Mouse (Mus musculus) midbrain, embryonic 13.5 days (tissue): Measurements from ENCODE around the gene Kcnv2. TPM values are rescaled to one million over a fixed set of nuclear protein-coding genes. Genes with fewer than 3 reads are reported as not detected.

Source experiments
- ATAC-seq: fragments of 200-750 bp; cut with Nextera tagmentation; 2 replicates; pipeline ENCODE4 v1.8.0; 2017; ENCODE audit warnings: mild to moderate bottlenecking, moderate TSS enrichment, moderate library complexity
- H3K27ac ChIP-seq: fragments of 300-500 bp; sonication (generic); 2 replicates; pipeline ENCODE4 v1.5.1; 2015; ENCODE audit warnings: inconsistent platforms, mild to moderate bottlenecking, moderate library complexity
- H3K27me3 ChIP-seq: fragments of 300-500 bp; sonication (generic); 2 replicates; pipeline ENCODE4 v1.6.1; 2015; ENCODE audit warnings: mild to moderate bottlenecking, inconsistent platforms
- H3K36me3 ChIP-seq: fragments of 300-500 bp; sonication (generic); 2 replicates; pipeline ENCODE4 v1.6.1; 2015; ENCODE audit warnings: mild to moderate bottlenecking, inconsistent platforms
- H3K4me1 ChIP-seq: fragments of 300-500 bp; sonication (generic); replicated peaks from 2 replicates; pipeline ENCODE4 v1.6.1; 2015; ENCODE audit warnings: inconsistent platforms
- H3K4me2 ChIP-seq: fragments of 300-500 bp; sonication (generic); replicated peaks from 2 replicates; pipeline ENCODE4 v1.6.1; 2015; ENCODE audit warnings: moderate library complexity, mild to moderate bottlenecking, inconsistent platforms
- H3K4me3 ChIP-seq: fragments of 300-500 bp; sonication (generic); replicated peaks from 2 replicates; pipeline ENCODE4 v1.5.1; 2015; ENCODE audit warnings: mild to moderate bottlenecking, inconsistent platforms
- H3K9ac ChIP-seq: fragments of 300-500 bp; sonication (generic); replicated peaks from 2 replicates; pipeline ENCODE4 v1.6.1; 2015; ENCODE audit warnings: mild to moderate bottlenecking, inconsistent platforms
- H3K9me3 ChIP-seq: fragments of 300-500 bp; sonication (generic); 2 replicates; pipeline ENCODE4 v1.6.1; 2016; ENCODE audit warnings: mild to moderate bottlenecking, inconsistent platforms
- WGBS: fragments of 180-500 bp; shearing (Covaris S2); methylation state at CpG from one replicate; pipeline ENCODE4 v1.1.7; 2015; 5-methylcytosine and 5-hydroxymethylcytosine counted together
- polyA plus RNA-seq: library from polyadenylated mRNA; unstranded; fragments of >200 nt; fragmentation: Nextera tagmentation; extraction: Ambion mirVana; gene quantifications from 2 replicates; pipeline ENCODE4 v1.2.1, GENCODE M21; 2015

The Kcnv2 gene
- 0.04 TPM in 1 of 2 replicates, not detected in the other for polyA plus RNA-seq

DNA sequence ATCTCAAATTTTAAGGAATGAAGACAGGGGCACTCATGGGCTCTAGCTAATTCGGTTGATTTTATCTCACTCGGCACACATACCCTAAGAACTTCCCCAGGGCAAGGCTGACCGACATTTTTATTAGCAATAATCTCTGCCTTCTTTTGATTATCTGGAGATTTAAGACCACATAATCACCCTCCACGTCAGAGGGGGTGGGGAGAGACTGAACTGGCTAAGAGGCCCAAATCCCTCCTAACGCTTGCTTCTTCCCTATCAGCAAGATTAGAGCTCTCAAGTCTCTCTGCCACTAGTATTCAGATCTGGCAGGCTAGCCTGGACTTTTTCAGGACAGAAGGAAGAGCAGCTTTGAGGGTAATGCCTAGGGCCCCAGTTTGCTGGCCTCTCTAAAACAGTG is at the start of gene Kcnv2:
Kcnv2 (plus strand) TSS at position 308 of the 400 bp plus-strand sequence.
- no peaks in the 10 kb centered on the region for H3K36me3 ChIP-seq
- no peak for ATAC-seq
- H3K27me3 ChIP-seq, result no peaks in the 10 kb centered on the region
- no peaks in the 10 kb centered on the region for H3K9me3 ChIP-seq
- no peak within 1 kb of the TSS for H3K4me2 ChIP-seq
- 41% methylated on average over 5 of the region's 5 CpGs for WGBS
- H3K27ac ChIP-seq, result no peak within 1 kb of the TSS
- H3K4me3 ChIP-seq, result no peak within 1 kb of the TSS
- 0 out of 2 replicates have a peak, but pooled peaks cover 4% of the 10 kb centered on the region for H3K4me1 ChIP-seq
- no peak within 1 kb of the TSS for H3K9ac ChIP-seq

DNA sequence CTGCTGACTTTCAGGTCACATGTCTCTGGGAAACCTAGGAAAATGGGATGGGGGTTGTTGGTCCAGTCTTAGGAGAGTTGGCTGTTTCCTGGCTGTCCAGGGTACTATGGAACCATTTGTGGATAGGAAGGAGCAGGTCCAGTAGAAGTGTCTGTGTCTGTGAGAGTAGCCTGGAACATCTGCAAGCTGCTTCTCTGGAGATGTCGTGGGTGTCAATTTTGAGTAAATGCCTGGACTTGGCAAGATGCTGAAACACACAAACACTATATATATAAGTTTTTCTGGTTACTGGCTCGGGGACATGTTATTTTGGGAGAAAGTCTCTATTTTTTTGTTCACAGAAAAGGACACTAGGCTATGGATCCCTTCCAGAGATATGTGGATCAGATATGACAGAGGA is 49.0 kb upstream of the Kcnv2 start:
- Histone ChIP-seq H3K27ac (no peak overlapping the region), H3K9ac (no peak overlapping the region), H3K27me3 (no peaks in the 10 kb centered on the region), H3K9me3 (no peaks in the 10 kb centered on the region), H3K4me1 (no peaks in the 10 kb centered on the region), H3K4me2 (no peak overlapping the region), H3K4me3 (no peak overlapping the region), H3K36me3 (no peaks in the 10 kb centered on the region)
- ATAC-seq, result no peak
- 77% methylated on average over 2 of the region's 2 CpGs for WGBS

DNA sequence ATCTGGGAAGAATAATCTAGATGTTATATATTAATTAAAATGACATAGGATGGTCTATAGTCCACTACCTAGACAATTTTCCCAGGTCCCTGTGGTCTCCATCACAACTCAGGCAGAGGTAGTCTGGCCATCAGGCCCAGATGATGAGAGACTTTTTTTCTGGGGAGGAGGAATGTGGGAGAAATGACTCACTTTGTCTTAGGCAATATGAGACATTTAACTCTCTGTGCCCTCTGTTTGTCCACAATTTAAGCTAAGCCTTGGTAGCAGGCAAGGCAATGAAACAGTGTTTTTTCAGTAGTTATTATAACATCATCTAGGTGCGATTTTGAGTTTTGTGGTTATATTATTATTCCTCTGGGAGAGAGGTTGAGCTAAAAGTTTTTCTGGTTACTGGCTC is 48.0 kb upstream of the Kcnv2 start:
- 91% methylated on average over 1 of the region's 1 CpGs for WGBS
- Histone ChIP-seq H3K27ac (no peak overlapping the region), H3K4me2 (no peak overlapping the region), H3K4me3 (no peak overlapping the region), H3K9ac (no peak overlapping the region), H3K36me3 (no peaks in the 10 kb centered on the region), H3K27me3 (no peaks in the 10 kb centered on the region), H3K9me3 (no peaks in the 10 kb centered on the region), H3K4me1 (no peaks in the 10 kb centered on the region)
- ATAC-seq, result no peak

DNA sequence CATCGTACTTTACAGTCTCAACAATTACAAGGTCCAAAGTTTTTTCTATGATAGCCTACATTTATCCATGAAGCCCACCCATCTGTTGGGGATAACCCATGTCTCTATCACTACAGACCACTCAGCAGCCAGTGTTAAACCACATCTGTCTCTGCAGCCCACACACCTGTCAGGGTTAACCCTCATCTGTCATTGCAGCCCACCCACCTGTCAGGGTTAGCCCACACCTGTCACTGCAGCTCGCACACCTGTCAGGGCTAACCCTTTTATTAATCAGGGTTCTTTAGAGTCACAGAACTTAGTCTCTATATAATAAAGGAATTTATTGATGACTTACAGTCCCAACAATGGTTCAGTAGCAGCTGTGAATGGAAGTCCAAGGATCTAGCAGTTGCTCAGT is 43.2 kb upstream of the Kcnv2 start:
- no peaks in the 10 kb centered on the region for H3K27me3 ChIP-seq

DNA sequence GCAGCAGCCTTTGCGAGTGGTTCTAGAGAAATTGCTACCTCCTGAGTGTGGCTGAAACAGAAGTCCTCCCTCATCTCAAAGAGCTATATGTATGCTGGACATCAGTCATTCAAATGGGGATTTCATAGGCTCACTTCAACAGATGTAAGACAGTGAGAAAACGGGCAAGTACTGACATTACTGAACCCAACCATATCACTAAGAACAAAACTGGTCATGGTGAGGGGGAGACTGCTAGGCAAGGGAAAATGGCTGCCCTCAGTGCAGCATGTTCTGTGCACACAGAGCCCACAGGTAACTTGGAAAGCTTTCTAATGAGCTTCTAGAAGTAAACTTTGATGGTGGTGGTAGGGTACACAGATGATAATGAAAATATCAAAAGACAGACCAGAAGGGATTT is 12.3 kb upstream of the Kcnv2 start:
- H3K36me3 ChIP-seq, result no peaks in the 10 kb centered on the region
- H3K4me1 ChIP-seq, result no peaks in the 10 kb centered on the region
- no peaks in the 10 kb centered on the region for H3K27me3 ChIP-seq
- 88% methylated on average over 2 of the region's 2 CpGs for WGBS
- no peak overlapping the region for H3K27ac ChIP-seq
- H3K9ac ChIP-seq, result no peak overlapping the region
- no peak overlapping the region for H3K4me3 ChIP-seq
- ATAC-seq, result no peak
- H3K9me3 ChIP-seq, result no peaks in the 10 kb centered on the region
- H3K4me2 ChIP-seq, result no peak overlapping the region

More for the DNA sequence above, 43.2 kb upstream of the Kcnv2 start:
- Histone ChIP-seq H3K9ac (no peak overlapping the region), H3K27ac (no peak overlapping the region), H3K4me3 (no peak overlapping the region), H3K4me2 (no peak overlapping the region), H3K36me3 (no peaks in the 10 kb centered on the region), H3K4me1 (no peaks in the 10 kb centered on the region), H3K9me3 (no peaks in the 10 kb centered on the region)
- WGBS, result 94% methylated on average over 2 of the region's 2 CpGs
- ATAC-seq, result no peak

DNA sequence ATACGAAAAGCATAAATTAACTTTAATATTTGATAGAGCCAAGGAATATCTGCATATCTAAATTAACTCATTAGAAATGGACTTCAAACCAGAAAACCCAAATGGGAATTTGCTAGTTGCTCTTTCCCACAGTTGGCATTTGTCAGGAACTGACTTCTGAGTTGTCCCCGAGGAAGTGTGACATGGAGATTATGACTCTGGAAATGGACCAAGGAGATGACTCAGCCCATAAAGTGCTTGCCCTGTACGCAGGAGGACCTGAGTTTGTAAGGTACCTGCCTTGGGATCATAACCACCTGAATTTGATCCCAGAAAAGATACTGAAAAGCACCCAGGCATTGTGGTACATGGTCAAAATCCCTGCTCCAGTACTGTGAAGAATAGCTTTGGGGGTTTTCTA is 11.1 kb upstream of the Kcnv2 start:
- H3K9me3 ChIP-seq, result no peaks in the 10 kb centered on the region
- no peaks in the 10 kb centered on the region for H3K4me1 ChIP-seq
- no peak overlapping the region for H3K4me3 ChIP-seq
- no peak for ATAC-seq
- H3K27me3 ChIP-seq, result no peaks in the 10 kb centered on the region
- no peaks in the 10 kb centered on the region for H3K36me3 ChIP-seq
- 93% methylated on average over 3 of the region's 3 CpGs for WGBS
- no peak overlapping the region for H3K4me2 ChIP-seq
- no peak overlapping the region for H3K9ac ChIP-seq
- no peak overlapping the region for H3K27ac ChIP-seq

DNA sequence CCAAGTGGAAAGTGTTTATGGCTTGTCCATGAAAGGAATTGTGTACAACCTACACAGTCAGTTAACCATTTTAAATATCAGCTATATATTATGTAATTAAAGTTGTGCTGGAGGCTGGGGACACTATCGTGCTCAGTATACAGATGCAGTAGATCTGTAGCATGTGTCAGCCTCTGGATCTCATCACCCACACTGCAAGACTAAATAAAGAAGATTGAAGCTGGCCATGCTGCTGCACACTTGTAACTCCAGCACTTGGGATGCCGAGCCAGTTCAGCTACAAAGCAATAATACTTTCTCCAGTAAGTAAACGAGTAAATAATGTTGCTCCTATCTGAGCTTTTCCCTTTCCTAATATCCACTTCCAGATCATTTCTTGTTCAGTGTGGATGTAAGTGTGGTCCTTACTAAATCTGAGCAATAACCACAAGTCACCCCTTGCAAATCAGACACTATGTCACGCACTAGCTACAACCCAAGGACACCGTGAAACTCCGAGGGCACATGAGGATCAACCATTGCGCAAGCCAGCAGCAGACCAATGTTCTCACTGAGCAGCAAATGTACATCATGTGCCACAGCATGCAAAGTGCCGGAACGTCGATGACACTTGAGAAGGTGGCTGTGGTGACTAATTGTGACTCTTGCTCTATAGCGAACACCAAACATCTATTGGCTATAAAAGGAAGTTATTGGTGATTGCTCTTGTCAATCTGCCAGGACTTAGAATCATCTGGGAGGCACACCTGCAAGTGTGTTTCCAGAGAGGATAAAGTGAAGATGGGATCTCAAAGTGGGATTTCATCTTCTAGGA is 9.9 kb upstream of the Kcnv2 start:
- no peaks in the 10 kb centered on the region for H3K27me3 ChIP-seq
- 93% methylated on average over 11 of the region's 11 CpGs for WGBS
- no peaks in the 10 kb centered on the region for H3K36me3 ChIP-seq
- no peak overlapping the region for H3K27ac ChIP-seq
- no peaks in the 10 kb centered on the region for H3K4me1 ChIP-seq
- no peak overlapping the region for H3K4me3 ChIP-seq
- H3K9me3 ChIP-seq, result no peaks in the 10 kb centered on the region
- H3K4me2 ChIP-seq, result no peak overlapping the region
- no peak overlapping the region for H3K9ac ChIP-seq
- no peak for ATAC-seq

DNA sequence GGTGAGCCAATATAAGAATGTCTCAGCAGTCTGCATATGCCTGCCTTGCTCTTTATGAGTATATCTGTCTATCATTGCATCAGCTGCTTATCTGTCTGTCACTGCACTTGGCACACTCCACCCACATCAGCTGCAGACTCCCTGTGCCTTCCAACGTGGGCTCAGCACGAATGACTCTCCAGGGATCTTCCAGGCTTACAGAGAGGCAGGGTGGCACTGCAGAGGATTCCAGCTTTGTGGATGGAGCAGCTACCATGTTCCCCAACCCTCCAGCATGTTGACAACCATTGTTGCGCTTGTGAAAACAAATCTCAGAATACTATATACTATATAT is 9.3 kb upstream of the Kcnv2 start:
- Histone ChIP-seq H3K36me3 (no peaks in the 10 kb centered on the region), H3K9ac (no peak overlapping the region), H3K27ac (no peak overlapping the region), H3K9me3 (no peaks in the 10 kb centered on the region), H3K4me2 (no peak overlapping the region), H3K4me3 (no peak overlapping the region), H3K4me1 (no peaks in the 10 kb centered on the region), H3K27me3 (no peaks in the 10 kb centered on the region)
- WGBS, result 69% methylated on average over 3 of the region's 3 CpGs
- no peak for ATAC-seq

DNA sequence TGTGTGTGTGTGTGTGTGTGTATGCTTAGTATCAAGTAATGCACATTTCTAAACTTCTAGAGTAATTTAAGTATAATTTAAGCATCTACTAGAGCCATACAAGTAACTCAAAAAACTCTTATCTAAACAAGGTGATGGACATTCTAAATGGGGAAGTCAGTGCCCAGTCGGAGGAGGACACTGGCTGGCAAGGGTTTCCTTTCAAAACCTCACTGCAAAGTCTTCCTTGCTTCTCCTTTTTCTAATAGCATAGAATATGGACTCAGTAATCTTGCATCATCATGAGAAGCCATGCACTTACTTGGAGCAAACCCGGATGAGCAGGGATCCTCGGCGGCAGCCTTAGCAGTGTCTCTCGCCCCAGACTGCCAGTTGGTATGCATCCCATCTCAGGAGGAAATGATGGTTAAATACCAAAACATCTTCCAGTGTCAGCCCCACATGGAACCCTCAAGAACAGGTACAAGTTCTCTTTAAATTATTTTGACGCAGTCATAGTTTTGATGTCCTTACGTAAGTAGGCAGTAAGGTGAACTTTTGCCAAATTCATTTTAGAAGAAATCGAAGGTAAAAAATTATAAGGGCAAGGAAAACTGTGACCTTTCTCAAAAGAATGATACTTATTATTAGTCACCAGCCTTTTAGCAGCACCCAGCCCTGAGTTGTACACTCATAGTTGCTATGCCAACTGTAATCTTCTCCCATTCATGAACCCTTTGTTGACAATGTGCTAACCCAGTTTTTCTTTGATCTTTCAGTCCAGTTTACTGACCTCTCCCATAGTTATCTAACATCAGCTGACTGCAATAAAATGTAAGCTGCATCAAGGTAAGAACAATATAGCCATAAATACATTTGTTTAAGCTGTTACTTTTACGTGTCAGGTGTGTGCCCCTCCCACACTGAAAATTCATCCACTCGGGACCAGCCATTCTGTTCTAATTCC is 5.8 kb upstream of the Kcnv2 start:
- no peaks in the 10 kb centered on the region for H3K27me3 ChIP-seq
- no peaks in the 10 kb centered on the region for H3K4me1 ChIP-seq
- H3K27ac ChIP-seq, result no peak overlapping the region
- H3K36me3 ChIP-seq, result no peaks in the 10 kb centered on the region
- ATAC-seq, result no peak
- H3K4me3 ChIP-seq, result no peak overlapping the region
- H3K4me2 ChIP-seq, result no peak overlapping the region
- H3K9me3 ChIP-seq, result no peaks in the 10 kb centered on the region
- H3K9ac ChIP-seq, result no peak overlapping the region
- WGBS, result 89% methylated on average over 10 of the region's 10 CpGs

DNA sequence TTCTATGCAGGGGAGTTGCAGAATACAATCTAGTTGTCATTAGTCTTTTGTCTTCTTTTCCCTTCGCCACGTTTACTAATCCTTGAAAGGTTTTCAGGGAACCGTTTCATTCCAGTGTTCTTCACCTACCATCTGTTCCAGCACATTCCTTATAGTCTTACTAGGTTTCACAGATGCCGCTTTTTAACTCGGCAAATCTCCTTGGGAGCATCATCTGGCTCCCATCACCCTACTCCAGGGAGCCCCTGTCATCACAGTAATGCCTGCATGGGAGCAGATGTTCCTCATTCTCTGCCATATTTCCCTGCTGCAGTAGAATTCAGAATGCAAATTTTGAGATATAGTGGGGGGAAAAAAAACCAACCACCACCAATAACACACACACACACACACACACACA is 5.1 kb upstream of the Kcnv2 start:
- Histone ChIP-seq H3K4me3 (no peak overlapping the region), H3K36me3 (no peaks in the 10 kb centered on the region), H3K27ac (no peak overlapping the region), H3K4me2 (no peak overlapping the region), H3K9me3 (no peaks in the 10 kb centered on the region), H3K9ac (no peak overlapping the region), H3K4me1 (0 out of 2 replicates have a peak, but pooled peaks cover under 1% of the 10 kb centered on the region), H3K27me3 (no peaks in the 10 kb centered on the region)
- WGBS, result 40% methylated on average over 5 of the region's 5 CpGs
- ATAC-seq, result no peak

DNA sequence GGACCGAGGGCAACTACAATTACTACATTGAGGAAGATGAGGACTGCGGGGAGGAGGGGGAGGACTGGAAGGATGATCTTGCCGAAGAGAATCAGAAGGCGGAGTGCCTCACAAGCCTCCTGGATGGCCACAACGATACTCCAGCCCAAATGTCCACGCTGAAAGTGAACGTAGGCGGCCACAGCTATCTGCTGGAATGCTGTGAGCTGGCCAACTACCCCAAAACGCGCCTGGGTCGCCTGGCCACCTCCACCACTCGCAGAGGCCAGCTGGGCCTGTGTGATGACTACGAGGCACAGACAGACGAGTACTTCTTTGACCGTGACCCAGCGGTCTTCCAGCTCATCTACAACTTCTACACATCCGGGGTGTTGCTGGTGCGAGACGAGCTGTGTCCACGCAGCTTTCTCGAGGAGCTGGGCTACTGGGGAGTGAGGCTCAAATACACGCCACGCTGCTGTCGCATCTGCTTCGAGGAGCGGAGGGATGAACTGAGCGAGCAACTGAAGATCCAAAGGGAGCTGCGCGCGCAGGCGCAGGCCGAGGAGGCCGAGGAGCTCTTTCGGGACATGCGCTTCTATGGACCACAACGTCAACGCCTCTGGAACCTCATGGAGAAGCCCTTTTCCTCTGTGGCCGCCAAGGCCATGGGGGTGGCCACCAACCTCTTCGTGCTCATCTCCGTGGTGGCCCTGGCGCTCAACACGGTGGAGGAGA is 681 bp downstream of the Kcnv2 start:
- Histone ChIP-seq H3K9ac (no peak overlapping the region), H3K4me1 (0 out of 2 replicates have a peak, but pooled peaks cover 4% of the 10 kb centered on the region), H3K4me3 (no peak overlapping the region), H3K36me3 (no peaks in the 10 kb centered on the region), H3K4me2 (no peak overlapping the region), H3K27ac (no peak overlapping the region), H3K27me3 (no peaks in the 10 kb centered on the region), H3K9me3 (no peaks in the 10 kb centered on the region)
- ATAC-seq, result no peak
- WGBS, result 96% methylated on average over 42 of the region's 42 CpGs

DNA sequence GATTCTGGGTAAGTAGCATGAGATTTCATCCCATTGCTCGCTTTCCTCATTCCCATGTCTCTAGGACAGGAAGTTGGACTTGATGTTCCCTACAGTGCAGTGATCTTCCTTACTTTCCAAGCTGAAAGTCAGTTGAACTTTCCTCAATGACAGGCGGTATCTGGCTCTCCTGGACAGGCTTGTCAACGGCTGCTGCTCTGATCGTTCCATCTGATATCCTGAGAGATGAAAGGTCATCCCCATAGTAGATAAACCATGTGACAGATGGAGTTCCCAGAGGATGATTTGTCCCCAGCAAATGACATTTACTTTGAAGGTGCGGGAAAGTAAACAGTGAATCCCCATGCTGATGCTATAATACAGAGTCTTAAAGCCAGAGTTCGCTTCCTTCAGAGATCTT is 3.2 kb downstream of the Kcnv2 start:
- no peaks in the 10 kb centered on the region for H3K36me3 ChIP-seq
- H3K4me2 ChIP-seq, result no peak overlapping the region
- H3K9ac ChIP-seq, result no peak overlapping the region
- H3K4me3 ChIP-seq, result no peak overlapping the region
- H3K9me3 ChIP-seq, result no peaks in the 10 kb centered on the region
- 85% methylated on average over 6 of the region's 6 CpGs for WGBS
- ATAC-seq, result no peak
- H3K4me1 ChIP-seq, result 0 out of 2 replicates have a peak, but pooled peaks cover 4% of the 10 kb centered on the region
- H3K27me3 ChIP-seq, result no peaks in the 10 kb centered on the region
- no peak overlapping the region for H3K27ac ChIP-seq
